Mouse (Mus musculus) embryonic facial prominence, embryonic 10.5 days (tissue): ENCODE results near the gene Ece1. TPM values are rescaled to one million over a fixed set of nuclear protein-coding genes. Genes with fewer than 3 reads are reported as not detected.

Source experiments
- DNase-seq: peaks from one replicate; pipeline ENCODE4 v3.0.0-alpha.2; 2017; ENCODE audit warnings: low spot score
- H3K27ac ChIP-seq: fragments of 300-500 bp; sonication (generic); replicated peaks from 2 replicates; pipeline ENCODE4 v1.5.1; 2016; ENCODE audit warnings: mild to moderate bottlenecking
- H3K27me3 ChIP-seq: fragments of 300-500 bp; sonication (generic); replicated peaks from 2 replicates; pipeline ENCODE4 v1.6.1; 2016; ENCODE audit warnings: low read depth, mild to moderate bottlenecking; ENCODE audit not compliant: poor library complexity, severe bottlenecking
- H3K36me3 ChIP-seq: fragments of 300-500 bp; sonication (generic); replicated peaks from 2 replicates; pipeline ENCODE4 v1.6.1; 2016; ENCODE audit warnings: mild to moderate bottlenecking, moderate library complexity
- H3K4me1 ChIP-seq: fragments of 300-500 bp; sonication (generic); 2 replicates; pipeline ENCODE4 v1.6.1; 2016
- H3K4me3 ChIP-seq: fragments of 300-500 bp; sonication (generic); 2 replicates; pipeline ENCODE4 v1.5.1; 2016; ENCODE audit warnings: mild to moderate bottlenecking, moderate library complexity
- H3K9me3 ChIP-seq: fragments of 300-500 bp; sonication (generic); 2 replicates; pipeline ENCODE4 v1.6.1; 2016; ENCODE audit warnings: mild to moderate bottlenecking
- WGBS: fragments of 180-500 bp; shearing (Covaris S2); methylation state at CpG from one replicate; pipeline ENCODE4 v1.1.7; 2016; 5-methylcytosine and 5-hydroxymethylcytosine counted together
- polyA plus RNA-seq: library from polyadenylated mRNA; unstranded; fragments of >200 nt; fragmentation: Nextera tagmentation; extraction: Ambion mirVana; gene quantifications from 2 replicates; pipeline ENCODE4 v1.2.1, GENCODE M21; 2016

The Ece1 gene
- polyA plus RNA-seq, 1 experiment from 2014 or later: 46.6 TPM

DNA sequence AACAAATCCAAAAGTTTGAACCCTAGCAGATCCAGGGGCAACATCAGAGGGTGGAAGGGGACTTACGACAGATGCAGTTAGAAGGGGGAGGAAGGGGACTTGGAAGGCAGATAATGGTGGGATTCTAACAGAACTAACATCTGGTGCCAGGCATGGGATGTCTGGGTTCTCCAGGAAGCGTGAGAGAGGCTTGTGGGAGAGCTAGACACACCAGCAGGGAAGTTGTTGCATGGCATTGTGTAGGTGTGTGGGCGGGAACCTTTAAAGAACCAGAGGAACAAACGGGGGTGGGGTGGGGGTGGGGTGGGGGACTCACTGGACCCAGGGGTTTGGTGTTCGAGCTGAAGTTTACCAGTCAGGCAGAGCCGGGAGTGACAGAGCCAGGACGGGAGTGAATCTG is 12.3 kb downstream of the Ece1 start:
- Histone ChIP-seq H3K4me1 (peaks cover 75% of the 10 kb centered on the region), H3K27me3 (no peaks in the 10 kb centered on the region), H3K36me3 (peaks cover 4% of the 10 kb centered on the region; the same call in 1 of the 2 replicates), H3K9me3 (no peaks in the 10 kb centered on the region), H3K27ac (peak overlapping the region; percentile 62), H3K4me3 (no peak overlapping the region)
- DNase-seq: no peak
- WGBS: 21% methylated on average over 7 of the region's 7 CpGs

- peaks cover 4% of the 10 kb centered on the region; the same call in 1 of the 2 replicates for H3K36me3 ChIP-seq
- WGBS: 44% methylated on average over 4 of the region's 4 CpGs
- no peaks in the 10 kb centered on the region for H3K9me3 ChIP-seq
- H3K27me3 ChIP-seq: no peaks in the 10 kb centered on the region
- DNase-seq: no peak
- peak overlapping the region; percentile 62 for H3K27ac ChIP-seq
- H3K4me1 ChIP-seq: peaks cover 75% of the 10 kb centered on the region
- H3K4me3 ChIP-seq: no peak overlapping the region
Measured at GRCm38 (mm10) chr4:137874826-137875225, 12.8 kb downstream of the Ece1 start.

- H3K36me3 ChIP-seq: peaks cover 4% of the 10 kb centered on the region; the same call in 1 of the 2 replicates
- 83% methylated on average over 9 of the region's 9 CpGs for WGBS
- H3K4me3 ChIP-seq: no peak overlapping the region
- no peaks in the 10 kb centered on the region for H3K27me3 ChIP-seq
- no peak for DNase-seq
- peak overlapping the region; percentile 62 for H3K27ac ChIP-seq
- peaks cover 74% of the 10 kb centered on the region for H3K4me1 ChIP-seq
- H3K9me3 ChIP-seq: no peaks in the 10 kb centered on the region
Measured at GRCm38 (mm10) chr4:137875466-137876092, 13.5 kb downstream of the Ece1 start.

DNA sequence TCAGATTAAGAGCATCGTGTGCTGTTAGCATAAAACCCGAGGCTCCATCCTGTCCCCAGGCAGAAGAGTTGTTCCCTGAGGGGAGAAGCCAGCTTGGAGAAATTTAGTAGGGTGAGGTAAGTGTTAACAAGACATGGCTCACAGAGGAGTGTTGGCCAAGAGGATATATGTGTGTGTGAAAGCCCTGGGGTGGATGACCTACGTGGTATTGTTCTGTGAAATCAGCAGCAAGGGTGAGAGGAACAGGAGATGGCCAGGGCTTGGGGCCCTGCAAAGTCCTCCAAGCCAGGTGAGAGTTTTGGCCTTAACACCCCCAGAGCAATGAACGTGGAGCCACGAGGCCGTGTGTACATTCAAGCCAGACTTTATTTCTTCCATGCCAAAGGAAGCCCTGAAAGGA is 14.8 kb downstream of the Ece1 start:
- Histone ChIP-seq H3K9me3 (no peaks in the 10 kb centered on the region), H3K36me3 (peaks cover 8% of the 10 kb centered on the region), H3K4me3 (no peak overlapping the region), H3K4me1 (peaks cover 78% of the 10 kb centered on the region), H3K27ac (peak overlapping the region; percentile 79), H3K27me3 (no peaks in the 10 kb centered on the region)
- 37% methylated on average over 6 of the region's 6 CpGs for WGBS
- no peak for DNase-seq

DNA sequence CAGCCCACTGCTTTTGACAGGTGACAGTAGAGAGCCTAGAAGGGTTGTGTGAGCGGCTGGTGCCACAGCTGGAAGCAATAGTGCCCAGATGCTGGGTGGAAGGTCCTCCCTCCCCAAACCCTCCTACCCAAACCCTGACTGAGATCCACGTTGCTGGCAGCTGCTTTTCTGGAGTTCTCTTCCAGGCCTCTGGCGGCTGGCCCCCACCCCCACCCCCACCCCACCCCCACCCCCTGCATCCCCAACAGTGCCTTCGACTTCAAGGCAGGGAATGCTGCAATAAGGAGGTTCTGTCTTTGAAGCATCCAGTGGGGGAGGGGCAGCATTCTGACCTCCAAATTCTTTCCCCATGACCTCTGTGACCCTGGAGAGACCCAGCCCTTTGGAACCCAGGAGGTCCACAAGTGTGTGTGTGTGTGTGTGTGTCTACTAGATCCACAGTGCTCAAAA is 15.4 kb downstream of the Ece1 start:
- Histone ChIP-seq H3K9me3 (no peaks in the 10 kb centered on the region), H3K36me3 (peaks cover 11% of the 10 kb centered on the region), H3K27me3 (no peaks in the 10 kb centered on the region), H3K4me3 (no peak overlapping the region), H3K4me1 (peaks cover 80% of the 10 kb centered on the region), H3K27ac (peak overlapping the region; percentile 79)
- WGBS: 2% methylated on average over 4 of the region's 4 CpGs
- DNase-seq: peak; percentile 82

DNA sequence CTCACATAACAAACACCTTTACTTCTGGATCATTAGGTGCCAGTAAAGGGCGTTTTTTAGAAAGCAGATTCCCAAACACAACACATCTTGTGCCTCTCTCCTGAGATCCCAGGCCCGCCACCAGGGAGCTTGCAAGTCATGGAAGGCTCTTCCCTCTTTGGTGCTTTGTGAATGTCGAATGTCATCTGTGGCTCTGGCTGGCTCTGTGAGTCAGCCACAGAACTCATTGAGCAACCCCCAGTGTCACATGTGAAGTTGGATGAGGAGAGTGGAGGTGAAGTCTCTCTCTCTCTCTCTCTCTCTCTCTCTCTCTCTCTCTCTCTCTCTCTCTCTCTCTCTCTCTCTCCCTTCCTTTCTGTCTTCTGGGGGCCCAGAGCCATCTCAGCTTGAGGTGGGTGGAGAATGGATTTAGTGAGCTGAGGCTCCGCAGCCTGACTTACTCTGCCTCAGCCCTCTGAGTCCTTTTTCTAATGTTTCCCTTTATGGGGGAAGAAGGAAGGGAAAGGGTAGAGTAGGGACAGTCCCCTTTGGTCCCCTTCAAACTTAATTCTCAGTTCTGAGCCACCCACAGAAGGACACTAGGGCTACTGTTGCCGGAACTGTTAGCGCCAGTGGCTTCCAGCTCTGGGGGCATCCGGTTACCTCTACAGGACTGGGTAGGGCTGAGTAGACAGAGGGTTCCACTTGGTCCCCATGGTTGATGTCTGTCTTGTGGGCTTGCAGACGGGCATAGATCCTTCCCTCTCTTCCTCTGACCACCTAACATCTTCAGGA is 17.5 kb downstream of the Ece1 start:
- no peak for DNase-seq
- no peaks in the 10 kb centered on the region for H3K27me3 ChIP-seq
- H3K4me3 ChIP-seq: no peak overlapping the region
- H3K27ac ChIP-seq: peak overlapping the region; percentile 64
- no peaks in the 10 kb centered on the region for H3K9me3 ChIP-seq
- 78% methylated on average over 8 of the region's 8 CpGs for WGBS
- H3K4me1 ChIP-seq: peaks cover 88% of the 10 kb centered on the region
- peaks cover 11% of the 10 kb centered on the region for H3K36me3 ChIP-seq

GRCm38 (mm10) chr4:137881445-137881844 is 19.4 kb downstream of the Ece1 start:
- peaks cover 16% of the 10 kb centered on the region for H3K36me3 ChIP-seq
- 90% methylated on average over 8 of the region's 8 CpGs for WGBS
- H3K4me3 ChIP-seq: no peak overlapping the region
- no peak for DNase-seq
- no peaks in the 10 kb centered on the region for H3K27me3 ChIP-seq
- peak overlapping the region; percentile 60 for H3K27ac ChIP-seq
- H3K4me1 ChIP-seq: peaks cover 85% of the 10 kb centered on the region
- H3K9me3 ChIP-seq: no peaks in the 10 kb centered on the region

GRCm38 (mm10) chr4:137882663-137883062 is 20.6 kb downstream of the Ece1 start:
- H3K4me3 ChIP-seq: no peak overlapping the region
- peak overlapping the region; percentile 71 for H3K27ac ChIP-seq
- H3K36me3 ChIP-seq: peaks cover 16% of the 10 kb centered on the region
- H3K9me3 ChIP-seq: no peaks in the 10 kb centered on the region
- no peaks in the 10 kb centered on the region for H3K27me3 ChIP-seq
- peak; percentile 67 for DNase-seq
- H3K4me1 ChIP-seq: peaks cover 83% of the 10 kb centered on the region
- WGBS: 39% methylated on average over 9 of the region's 9 CpGs

GRCm38 (mm10) chr4:137883513-137884150 is 21.6 kb downstream of the Ece1 start:
- peak overlapping the region; percentile 71 for H3K27ac ChIP-seq
- no peaks in the 10 kb centered on the region for H3K9me3 ChIP-seq
- peaks cover 22% of the 10 kb centered on the region for H3K36me3 ChIP-seq
- no peaks in the 10 kb centered on the region for H3K27me3 ChIP-seq
- no peak for DNase-seq
- WGBS: 84% methylated on average over 8 of the region's 8 CpGs
- peaks cover 80% of the 10 kb centered on the region for H3K4me1 ChIP-seq
- H3K4me3 ChIP-seq: no peak overlapping the region

GRCm38 (mm10) chr4:137887337-137887992 is 25.4 kb downstream of the Ece1 start:
- no peaks in the 10 kb centered on the region for H3K27me3 ChIP-seq
- H3K4me3 ChIP-seq: no peak overlapping the region
- no peak overlapping the region; the same call in 1 of the 2 replicates for H3K27ac ChIP-seq
- peaks cover 11% of the 10 kb centered on the region; the same call in 1 of the 2 replicates for H3K36me3 ChIP-seq
- H3K9me3 ChIP-seq: no peaks in the 10 kb centered on the region
- WGBS: 84% methylated on average over 10 of the region's 10 CpGs
- H3K4me1 ChIP-seq: peaks cover 84% of the 10 kb centered on the region
- DNase-seq: no peak

DNA sequence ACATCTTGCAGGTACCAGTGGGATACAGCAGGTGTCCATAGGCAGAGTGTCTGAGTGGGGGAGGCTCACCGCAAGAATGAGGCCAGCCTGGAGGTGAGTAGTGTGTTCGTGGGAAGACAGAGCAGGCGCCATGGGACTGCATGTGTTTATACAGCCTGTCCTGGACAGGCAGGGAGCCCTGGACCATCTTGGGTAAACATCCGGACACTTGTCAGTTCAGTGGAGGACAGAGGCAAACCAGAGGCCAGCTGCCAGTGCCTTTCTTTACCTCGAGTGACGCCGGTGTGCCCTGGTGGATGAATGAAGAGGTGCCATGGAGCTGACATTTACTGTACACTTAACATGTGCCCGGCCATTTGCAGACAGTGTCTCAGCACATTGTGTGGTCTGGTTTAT is 26.0 kb downstream of the Ece1 start:
- WGBS: 74% methylated on average over 8 of the region's 8 CpGs
- Histone ChIP-seq H3K4me3 (no peak overlapping the region), H3K27ac (no peak overlapping the region; the same call in 1 of the 2 replicates), H3K9me3 (no peaks in the 10 kb centered on the region), H3K36me3 (peaks cover 11% of the 10 kb centered on the region; the same call in 1 of the 2 replicates), H3K27me3 (no peaks in the 10 kb centered on the region), H3K4me1 (peaks cover 84% of the 10 kb centered on the region)
- DNase-seq: no peak

DNA sequence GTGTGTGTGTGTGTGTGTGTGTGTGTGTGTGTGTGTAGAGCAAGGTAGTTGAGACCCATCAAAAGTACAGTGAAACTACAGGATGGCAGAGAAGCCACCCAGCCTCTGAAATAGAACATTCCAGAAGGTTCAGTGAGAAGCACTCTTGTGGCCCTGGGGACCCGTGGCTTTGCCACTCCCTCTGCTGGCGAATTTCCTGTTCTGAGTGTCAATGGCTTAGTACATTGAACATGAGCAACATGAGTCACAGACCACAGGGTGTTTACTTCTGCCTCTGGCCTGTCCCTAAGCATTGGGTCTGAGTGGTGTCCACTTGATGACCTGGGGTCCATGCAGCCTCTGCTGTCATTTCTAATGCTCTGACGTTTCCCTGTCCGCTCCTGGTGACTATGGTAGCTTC is 28.6 kb downstream of the Ece1 start:
- Histone ChIP-seq H3K4me3 (no peak overlapping the region), H3K9me3 (no peaks in the 10 kb centered on the region), H3K36me3 (peaks cover 6% of the 10 kb centered on the region; the same call in 1 of the 2 replicates), H3K4me1 (peaks cover 74% of the 10 kb centered on the region), H3K27ac (no peak overlapping the region), H3K27me3 (no peaks in the 10 kb centered on the region)
- DNase-seq: no peak
- WGBS: 83% methylated on average over 4 of the region's 4 CpGs
